Mouse (Mus musculus): ENCODE results near the gene Usp40. TPM values are rescaled to one million over a fixed set of nuclear protein-coding genes. Genes with fewer than 3 reads are reported as not detected.

Gene Usp40
- total RNA-seq, 2 experiments from 2014 or later = 2.2 to 5.4 TPM

GRCm38 (mm10) chr1:87953073-87953472, 55.3 kb downstream of the Usp40 start:
- no peak for ATAC-seq (replicated peaks; ENCODE audit: low FRiP score, poor library complexity, severe bottlenecking)

GRCm38 (mm10) chr1:87951641-87952040, 56.7 kb downstream of the Usp40 start:
- no peak for ATAC-seq (replicated peaks; ENCODE audit: low FRiP score, poor library complexity, severe bottlenecking)

GRCm38 (mm10) chr1:87947681-87948091, 60.7 kb downstream of the Usp40 start:
- no peak for ATAC-seq (replicated peaks; ENCODE audit: low FRiP score, poor library complexity, severe bottlenecking)

- ATAC-seq (replicated peaks; ENCODE audit: low FRiP score, poor library complexity, severe bottlenecking) = no peak
These were observed 66.6 kb downstream of the Usp40 start for GRCm38 (mm10) chr1:87941765-87942164.

GRCm38 (mm10) chr1:87936516-87936915, 71.8 kb downstream of the Usp40 start:
- ATAC-seq (replicated peaks; ENCODE audit: low FRiP score, poor library complexity, severe bottlenecking) = peak; percentile 70

- ATAC-seq (replicated peaks; ENCODE audit: low FRiP score, poor library complexity, severe bottlenecking) = no peak
These were observed 72.3 kb downstream of the Usp40 start for GRCm38 (mm10) chr1:87936075-87936474.

- no peak for ATAC-seq (replicated peaks; ENCODE audit: low FRiP score, poor library complexity, severe bottlenecking)
These were observed 72.8 kb downstream of the Usp40 start for GRCm38 (mm10) chr1:87935546-87935945.

GRCm38 (mm10) chr1:87935095-87935494, 73.3 kb downstream of the Usp40 start:
- ATAC-seq (replicated peaks; ENCODE audit: low FRiP score, poor library complexity, severe bottlenecking) = no peak

GRCm38 (mm10) chr1:87933051-87933450, 75.3 kb downstream of the Usp40 start:
- ATAC-seq (replicated peaks; ENCODE audit: low FRiP score, poor library complexity, severe bottlenecking) = no peak

- ATAC-seq (replicated peaks; ENCODE audit: low FRiP score, poor library complexity, severe bottlenecking) = no peak
These were observed 78.6 kb downstream of the Usp40 start for GRCm38 (mm10) chr1:87929730-87930129.

- ATAC-seq (replicated peaks; ENCODE audit: low FRiP score, poor library complexity, severe bottlenecking) = no peak
These were observed 83.5 kb downstream of the Usp40 start for GRCm38 (mm10) chr1:87924888-87925287.

- no peak for ATAC-seq (replicated peaks; ENCODE audit: low FRiP score, poor library complexity, severe bottlenecking)
These were observed 85.7 kb downstream of the Usp40 start for GRCm38 (mm10) chr1:87922666-87923065.

- no peak for ATAC-seq (replicated peaks; ENCODE audit: low FRiP score, poor library complexity, severe bottlenecking)
These were observed 88.2 kb downstream of the Usp40 start for GRCm38 (mm10) chr1:87920056-87920614.

GRCm38 (mm10) chr1:87918061-87918460, 90.3 kb downstream of the Usp40 start:
- ATAC-seq (replicated peaks; ENCODE audit: low FRiP score, poor library complexity, severe bottlenecking) = no peak

GRCm38 (mm10) chr1:87917361-87917760, 91.0 kb downstream of the Usp40 start:
- ATAC-seq (replicated peaks; ENCODE audit: low FRiP score, poor library complexity, severe bottlenecking) = no peak

- ATAC-seq (replicated peaks; ENCODE audit: low FRiP score, poor library complexity, severe bottlenecking) = no peak
These were observed 95.0 kb downstream of the Usp40 start for GRCm38 (mm10) chr1:87913356-87913755.

- ATAC-seq (replicated peaks; ENCODE audit: low FRiP score, poor library complexity, severe bottlenecking) = no peak
These were observed 97.9 kb downstream of the Usp40 start for GRCm38 (mm10) chr1:87910428-87910827.

- no peak for ATAC-seq (replicated peaks; ENCODE audit: low FRiP score, poor library complexity, severe bottlenecking)
These were observed 98.8 kb downstream of the Usp40 start for GRCm38 (mm10) chr1:87909565-87909964.

GRCm38 (mm10) chr1:87908736-87909135, 99.6 kb downstream of the Usp40 start:
- no peak for ATAC-seq (replicated peaks; ENCODE audit: low FRiP score, poor library complexity, severe bottlenecking)

GRCm38 (mm10) chr1:87908006-87908405, 100.3 kb downstream of the Usp40 start:
- no peak for ATAC-seq (replicated peaks; ENCODE audit: low FRiP score, poor library complexity, severe bottlenecking)

GRCm38 (mm10) chr1:87906361-87906956, 101.9 kb downstream of the Usp40 start:
- peak; percentile 73 for ATAC-seq (replicated peaks; ENCODE audit: low FRiP score, poor library complexity, severe bottlenecking)

GRCm38 (mm10) chr1:87902186-87902585, 106.2 kb downstream of the Usp40 start:
- no peak for ATAC-seq (replicated peaks; ENCODE audit: low FRiP score, poor library complexity, severe bottlenecking)

Measured in erythroid progenitor cell, adult 5-6 weeks (primary cell).